Mouse (Mus musculus): ENCODE results near the gene Slc25a44. TPM values are rescaled to one million over a fixed set of nuclear protein-coding genes. Genes with fewer than 3 reads are reported as not detected.

Gene Slc25a44
- polyA plus RNA-seq, 2 experiments: 19.1 to 21.2 TPM

GRCm38 (mm10) chr3:88467116-88467824, 42.3 kb upstream of the Slc25a44 start:
- Histone ChIP-seq H3K4me1 (ENCODE audit: control insufficient read depth, insufficient read depth, low read length) (no peaks in the 10 kb centered on the region), H3K27ac (replicated peaks; ENCODE audit: low read depth, low read length) (no peak overlapping the region), H3K4me2 (replicated peaks; ENCODE audit: low read depth, low read length, severe bottlenecking) (no peak overlapping the region), H3K9ac (ENCODE audit: low read depth, low read length, severe bottlenecking) (peak overlapping the region; percentile 36; the same call in 1 of the 2 replicates), H3K4me3 (replicated peaks; ENCODE audit: low read length) (no peak overlapping the region), H3K36me3 (ENCODE audit: control insufficient read depth, insufficient read depth, low read length) (no peaks in the 10 kb centered on the region), H3K27me3 (ENCODE audit: control insufficient read depth, insufficient read depth, low read length) (no peaks in the 10 kb centered on the region), H3K9me3 (ENCODE audit: control insufficient read depth, low read length) (no peaks in the 10 kb centered on the region)
- DNase-seq (ENCODE audit: low spot score) (peak; percentile 95), ATAC-seq (ENCODE audit: low FRiP score, low read depth) (peak; percentile 86)
- 28% methylated on average over 16 of the region's 16 CpGs for WGBS
- no peak for TF ChIP-seq POLR2A (IDR thresholded peaks at IDR 0.05; ENCODE audit: borderline replicate concordance, extremely low read depth, insufficient read depth, insufficient read length)

GRCm38 (mm10) chr3:88465127-88465526, 40.2 kb upstream of the Slc25a44 start:
- H3K9me3 ChIP-seq (ENCODE audit: control insufficient read depth, low read length): no peaks in the 10 kb centered on the region
- H3K27me3 ChIP-seq (ENCODE audit: control insufficient read depth, insufficient read depth, low read length): no peaks in the 10 kb centered on the region
- no peak overlapping the region for H3K9ac ChIP-seq (ENCODE audit: low read depth, low read length, severe bottlenecking)
- no peak overlapping the region for H3K27ac ChIP-seq (replicated peaks; ENCODE audit: low read depth, low read length)
- no peaks in the 10 kb centered on the region for H3K4me1 ChIP-seq (ENCODE audit: control insufficient read depth, insufficient read depth, low read length)
- no peak for TF ChIP-seq POLR2A (IDR thresholded peaks at IDR 0.05; ENCODE audit: borderline replicate concordance, extremely low read depth, insufficient read depth, insufficient read length)
- no peaks in the 10 kb centered on the region for H3K36me3 ChIP-seq (ENCODE audit: control insufficient read depth, insufficient read depth, low read length)
- no peak for ATAC-seq (ENCODE audit: low FRiP score, low read depth)
- DNase-seq (ENCODE audit: low spot score): no peak
- H3K4me3 ChIP-seq (replicated peaks; ENCODE audit: low read length): no peak overlapping the region
- H3K4me2 ChIP-seq (replicated peaks; ENCODE audit: low read depth, low read length, severe bottlenecking): no peak overlapping the region
- WGBS: 75% methylated on average over 2 of the region's 2 CpGs

GRCm38 (mm10) chr3:88464425-88464824, 39.5 kb upstream of the Slc25a44 start:
- no peak for TF ChIP-seq POLR2A (IDR thresholded peaks at IDR 0.05; ENCODE audit: borderline replicate concordance, extremely low read depth, insufficient read depth, insufficient read length)
- H3K27ac ChIP-seq (replicated peaks; ENCODE audit: low read depth, low read length): no peak overlapping the region
- ATAC-seq (ENCODE audit: low FRiP score, low read depth) (no peak), DNase-seq (ENCODE audit: low spot score) (no peak)
- no peaks in the 10 kb centered on the region for H3K36me3 ChIP-seq (ENCODE audit: control insufficient read depth, insufficient read depth, low read length)
- WGBS: 55% methylated on average over 3 of the region's 3 CpGs
- no peak overlapping the region for H3K4me3 ChIP-seq (replicated peaks; ENCODE audit: low read length)
- H3K9me3 ChIP-seq (ENCODE audit: control insufficient read depth, low read length): no peaks in the 10 kb centered on the region
- no peak overlapping the region for H3K4me2 ChIP-seq (replicated peaks; ENCODE audit: low read depth, low read length, severe bottlenecking)
- no peaks in the 10 kb centered on the region for H3K4me1 ChIP-seq (ENCODE audit: control insufficient read depth, insufficient read depth, low read length)
- H3K27me3 ChIP-seq (ENCODE audit: control insufficient read depth, insufficient read depth, low read length): no peaks in the 10 kb centered on the region
- no peak overlapping the region for H3K9ac ChIP-seq (ENCODE audit: low read depth, low read length, severe bottlenecking)

GRCm38 (mm10) chr3:88460983-88461696, 36.2 kb upstream of the Slc25a44 start, which contains the start of gene Sema4a:
Gene Sema4a (minus strand): TSS chr3:88461182.
- Histone ChIP-seq H3K4me1 (ENCODE audit: control insufficient read depth, insufficient read depth, low read length) (0 out of 2 replicates have a peak, but pooled peaks cover 6% of the 10 kb centered on the region), H3K27ac (replicated peaks; ENCODE audit: low read depth, low read length) (no peak within 1 kb of the TSS), H3K27me3 (ENCODE audit: control insufficient read depth, insufficient read depth, low read length) (no peaks in the 10 kb centered on the region), H3K9me3 (ENCODE audit: control insufficient read depth, low read length) (no peaks in the 10 kb centered on the region), H3K4me2 (replicated peaks; ENCODE audit: low read depth, low read length, severe bottlenecking) (0 out of 2 replicates have a peak within 1 kb of the TSS, but pooled peaks have one; percentile 5), H3K36me3 (ENCODE audit: control insufficient read depth, insufficient read depth, low read length) (no peaks in the 10 kb centered on the region), H3K4me3 (replicated peaks; ENCODE audit: low read length) (no peak within 1 kb of the TSS), H3K9ac (ENCODE audit: low read depth, low read length, severe bottlenecking) (peak within 1 kb of the TSS; percentile 1; the same call in 1 of the 2 replicates)
- WGBS: 33% methylated on average over 12 of the region's 12 CpGs
- ATAC-seq (ENCODE audit: low FRiP score, low read depth) (no peak), DNase-seq (ENCODE audit: low spot score) (no peak)
- no peak for TF ChIP-seq POLR2A (IDR thresholded peaks at IDR 0.05; ENCODE audit: borderline replicate concordance, extremely low read depth, insufficient read depth, insufficient read length)

- H3K4me2 ChIP-seq (replicated peaks; ENCODE audit: low read depth, low read length, severe bottlenecking): no peak overlapping the region
- no peak overlapping the region for H3K9ac ChIP-seq (ENCODE audit: low read depth, low read length, severe bottlenecking)
- H3K4me3 ChIP-seq (replicated peaks; ENCODE audit: low read length): no peak overlapping the region
- H3K27me3 ChIP-seq (ENCODE audit: control insufficient read depth, insufficient read depth, low read length): no peaks in the 10 kb centered on the region
- H3K36me3 ChIP-seq (ENCODE audit: control insufficient read depth, insufficient read depth, low read length): no peaks in the 10 kb centered on the region
- H3K27ac ChIP-seq (replicated peaks; ENCODE audit: low read depth, low read length): no peak overlapping the region
- no peaks in the 10 kb centered on the region for H3K9me3 ChIP-seq (ENCODE audit: control insufficient read depth, low read length)
- H3K4me1 ChIP-seq (ENCODE audit: control insufficient read depth, insufficient read depth, low read length): 0 out of 2 replicates have a peak, but pooled peaks cover 6% of the 10 kb centered on the region
- no peak for TF ChIP-seq POLR2A (IDR thresholded peaks at IDR 0.05; ENCODE audit: borderline replicate concordance, extremely low read depth, insufficient read depth, insufficient read length)
- 72% methylated on average over 5 of the region's 5 CpGs for WGBS
- ATAC-seq (ENCODE audit: low FRiP score, low read depth) (no peak), DNase-seq (ENCODE audit: low spot score) (no peak)
Observed at GRCm38 (mm10) chr3:88460029-88460428, 35.1 kb upstream of the Slc25a44 start.

Data from limb, embryonic 14.5 days (tissue).